Mouse (Mus musculus) midbrain, embryonic 12.5 days (tissue): Measurements from ENCODE around the gene Col8a2. TPM values are rescaled to one million over a fixed set of nuclear protein-coding genes. Genes with fewer than 3 reads are reported as not detected.

Experiments used
- ATAC-seq: fragments of 200-750 bp; cut with Nextera tagmentation; 2 replicates; pipeline ENCODE4 v1.8.0; 2017; ENCODE audit warnings: low read depth, moderate TSS enrichment, moderate library complexity; ENCODE audit not compliant: low FRiP score
- H3K27ac ChIP-seq: fragments of 300-500 bp; sonication (generic); replicated peaks from 2 replicates; pipeline ENCODE4 v1.5.1; 2016; ENCODE audit warnings: mild to moderate bottlenecking
- H3K27me3 ChIP-seq: fragments of 300-500 bp; sonication (generic); 2 replicates; pipeline ENCODE4 v1.6.1; 2016; ENCODE audit warnings: mild to moderate bottlenecking
- H3K36me3 ChIP-seq: fragments of 300-500 bp; sonication (generic); 2 replicates; pipeline ENCODE4 v1.6.1; 2016
- H3K4me1 ChIP-seq: fragments of 300-500 bp; sonication (generic); 2 replicates; pipeline ENCODE4 v1.6.1; 2016
- H3K4me2 ChIP-seq: fragments of 300-500 bp; sonication (generic); replicated peaks from 2 replicates; pipeline ENCODE4 v1.6.1; 2016; ENCODE audit warnings: mild to moderate bottlenecking, moderate library complexity
- H3K4me3 ChIP-seq: fragments of 300-500 bp; sonication (generic); 2 replicates; pipeline ENCODE4 v1.5.1; 2016; ENCODE audit warnings: mild to moderate bottlenecking
- H3K9ac ChIP-seq: fragments of 300-500 bp; sonication (generic); replicated peaks from 2 replicates; pipeline ENCODE4 v1.6.1; 2016; ENCODE audit warnings: mild to moderate bottlenecking, moderate library complexity
- H3K9me3 ChIP-seq: fragments of 300-500 bp; sonication (generic); 2 replicates; pipeline ENCODE4 v1.6.1; 2016; ENCODE audit warnings: mild to moderate bottlenecking
- WGBS: fragments of 180-500 bp; shearing (Covaris S2); methylation state at CpG from one replicate; pipeline ENCODE4 v1.1.7; 2016; 5-methylcytosine and 5-hydroxymethylcytosine counted together
- polyA plus RNA-seq: library from polyadenylated mRNA; unstranded; fragments of >200 nt; fragmentation: Nextera tagmentation; extraction: Ambion mirVana; gene quantifications from 2 replicates; pipeline ENCODE4 v1.2.1, GENCODE M21; 2016

Col8a2 gene
- polyA plus RNA-seq, 1 experiment from 2014 or later: 41.3 TPM

DNA sequence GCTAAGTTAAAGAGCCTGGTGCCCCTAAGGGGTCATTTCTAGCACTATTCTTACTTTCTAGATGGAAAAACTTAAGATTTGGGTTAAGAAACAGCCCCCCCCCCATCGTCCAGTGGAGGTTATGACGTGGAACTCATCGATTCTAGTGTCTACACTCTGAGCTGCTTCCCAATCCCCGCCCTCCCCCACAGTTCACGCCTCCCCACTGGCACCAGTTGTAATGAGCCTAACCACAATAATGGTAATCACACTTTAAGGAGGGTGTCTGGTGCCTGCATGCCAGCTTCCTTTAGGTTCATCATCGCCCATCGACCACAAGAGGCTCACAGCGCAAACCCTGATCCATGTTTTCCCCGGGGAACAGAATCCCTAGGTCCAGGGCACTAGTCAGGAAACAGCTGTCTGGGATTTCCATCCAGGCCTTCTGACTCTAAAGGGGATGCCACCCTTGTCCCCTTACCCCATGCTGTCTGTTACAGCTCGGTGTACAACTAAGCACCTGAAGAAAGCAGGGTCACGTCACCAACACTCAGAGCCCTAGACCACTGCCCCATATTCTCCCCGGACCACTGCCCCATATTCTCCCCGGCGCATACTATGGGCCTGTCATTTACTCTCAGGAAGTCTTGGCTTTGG lies 32.8 kb upstream of the Col8a2 start:
- H3K36me3 ChIP-seq: 0 out of 2 replicates have a peak, but pooled peaks cover 9% of the 10 kb centered on the region
- no peaks in the 10 kb centered on the region for H3K27me3 ChIP-seq
- H3K4me2 ChIP-seq: peak overlapping the region; percentile 99
- no peak overlapping the region for H3K27ac ChIP-seq
- H3K9me3 ChIP-seq: no peaks in the 10 kb centered on the region
- peak overlapping the region; percentile 100 for H3K9ac ChIP-seq
- 77% methylated on average over 14 of the region's 14 CpGs for WGBS
- peaks cover 73% of the 10 kb centered on the region for H3K4me1 ChIP-seq
- peak overlapping the region; percentile 98 for H3K4me3 ChIP-seq
- no peak for ATAC-seq

DNA sequence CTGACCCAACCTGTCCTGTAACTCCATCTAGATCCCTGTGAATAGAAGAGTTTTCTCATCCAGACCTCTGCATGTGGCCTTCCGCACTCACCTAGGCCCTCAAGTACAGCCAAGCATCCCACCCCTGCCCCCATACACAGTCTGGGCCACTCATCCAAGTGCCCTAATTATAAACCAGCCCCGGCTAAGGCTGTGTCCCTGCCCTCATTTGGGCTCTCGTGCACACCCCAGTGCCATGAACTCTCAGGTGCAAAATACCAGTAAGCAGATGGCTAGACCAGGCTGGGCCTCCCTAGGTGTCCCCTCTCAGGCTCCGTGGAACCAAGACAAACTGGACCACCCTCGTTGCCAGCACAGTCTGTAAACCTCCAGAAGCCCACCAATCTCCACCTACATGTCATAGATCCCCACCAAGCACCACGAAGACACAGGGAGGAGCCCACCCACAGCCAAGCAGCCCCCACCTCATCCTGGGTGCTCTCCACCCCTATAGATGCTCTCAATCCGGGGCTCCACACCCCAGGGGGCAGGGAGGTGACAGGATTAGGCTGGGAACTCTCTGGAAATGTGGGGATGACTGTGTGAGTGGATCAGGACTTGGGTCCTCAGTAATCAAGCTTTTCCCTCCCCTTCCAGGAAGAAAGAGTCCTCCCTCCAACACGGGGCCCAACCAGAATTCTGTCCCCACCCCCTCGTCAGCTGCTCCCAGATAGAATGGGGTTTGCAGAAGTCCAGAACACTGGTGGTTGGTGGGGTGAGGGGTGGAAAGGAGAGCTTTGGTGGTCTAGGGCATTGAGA lies 32.1 kb upstream of the Col8a2 start:
- no peak for ATAC-seq
- peak overlapping the region; percentile 98 for H3K4me3 ChIP-seq
- peak overlapping the region; percentile 99 for H3K4me2 ChIP-seq
- 20% methylated on average over 9 of the region's 9 CpGs for WGBS
- H3K36me3 ChIP-seq: 0 out of 2 replicates have a peak, but pooled peaks cover 9% of the 10 kb centered on the region
- peak overlapping the region; percentile 94 for H3K27ac ChIP-seq
- no peaks in the 10 kb centered on the region for H3K9me3 ChIP-seq
- peak overlapping the region; percentile 100 for H3K9ac ChIP-seq
- H3K27me3 ChIP-seq: no peaks in the 10 kb centered on the region
- peaks cover 74% of the 10 kb centered on the region for H3K4me1 ChIP-seq

DNA sequence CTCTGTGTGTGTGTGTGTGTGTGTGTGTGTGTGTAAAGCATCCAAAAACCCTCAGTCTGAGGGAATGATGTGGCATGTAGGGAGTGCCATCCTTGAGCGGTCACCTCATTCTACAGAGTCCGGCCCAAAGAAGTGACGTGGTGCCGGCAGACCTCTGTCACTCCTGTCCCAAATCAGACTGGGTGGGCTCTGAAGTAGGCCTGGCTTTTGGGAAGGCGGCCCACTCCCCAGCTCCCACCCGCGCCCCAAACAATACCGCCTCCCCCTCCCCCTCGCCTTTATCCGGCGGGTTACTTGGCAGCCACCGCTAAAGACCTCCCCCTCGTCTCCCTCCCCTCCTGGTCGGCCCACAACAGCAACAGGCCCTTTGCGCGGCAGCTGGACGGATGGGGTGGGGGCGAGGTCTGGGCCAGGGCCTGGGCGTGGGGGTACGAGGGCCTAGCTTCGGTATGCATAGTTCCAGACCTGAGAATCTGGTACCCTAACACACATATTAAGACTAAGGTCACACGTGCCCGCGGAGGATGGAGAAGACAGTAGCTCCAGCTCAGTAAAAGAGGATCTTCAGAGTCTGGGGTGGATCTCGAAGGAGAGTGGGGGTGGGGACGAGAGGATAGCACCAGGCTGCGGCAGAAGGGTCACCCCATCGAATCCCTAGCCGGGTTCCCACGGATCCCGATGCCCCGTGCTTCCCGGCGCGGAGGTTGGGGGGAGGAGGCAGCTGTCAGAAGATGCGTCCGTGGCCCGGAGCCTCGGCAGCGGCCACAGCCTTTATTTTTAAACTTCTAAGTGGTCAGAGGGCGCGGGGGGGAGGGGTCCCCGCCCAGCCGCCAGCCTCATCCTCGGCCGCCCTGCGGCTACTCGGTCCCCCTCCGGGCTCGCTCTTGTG lies 31.2 kb upstream of the Col8a2 start:
- Histone ChIP-seq H3K9ac (peak overlapping the region; percentile 100), H3K27me3 (no peaks in the 10 kb centered on the region), H3K4me2 (peak overlapping the region; percentile 99), H3K9me3 (no peaks in the 10 kb centered on the region), H3K27ac (peak overlapping the region; percentile 94), H3K36me3 (0 out of 2 replicates have a peak, but pooled peaks cover 9% of the 10 kb centered on the region), H3K4me3 (peak overlapping the region; percentile 98), H3K4me1 (peaks cover 76% of the 10 kb centered on the region)
- WGBS: under 1% methylated on average over 50 of the region's 50 CpGs
- peak; percentile 57 for ATAC-seq

DNA sequence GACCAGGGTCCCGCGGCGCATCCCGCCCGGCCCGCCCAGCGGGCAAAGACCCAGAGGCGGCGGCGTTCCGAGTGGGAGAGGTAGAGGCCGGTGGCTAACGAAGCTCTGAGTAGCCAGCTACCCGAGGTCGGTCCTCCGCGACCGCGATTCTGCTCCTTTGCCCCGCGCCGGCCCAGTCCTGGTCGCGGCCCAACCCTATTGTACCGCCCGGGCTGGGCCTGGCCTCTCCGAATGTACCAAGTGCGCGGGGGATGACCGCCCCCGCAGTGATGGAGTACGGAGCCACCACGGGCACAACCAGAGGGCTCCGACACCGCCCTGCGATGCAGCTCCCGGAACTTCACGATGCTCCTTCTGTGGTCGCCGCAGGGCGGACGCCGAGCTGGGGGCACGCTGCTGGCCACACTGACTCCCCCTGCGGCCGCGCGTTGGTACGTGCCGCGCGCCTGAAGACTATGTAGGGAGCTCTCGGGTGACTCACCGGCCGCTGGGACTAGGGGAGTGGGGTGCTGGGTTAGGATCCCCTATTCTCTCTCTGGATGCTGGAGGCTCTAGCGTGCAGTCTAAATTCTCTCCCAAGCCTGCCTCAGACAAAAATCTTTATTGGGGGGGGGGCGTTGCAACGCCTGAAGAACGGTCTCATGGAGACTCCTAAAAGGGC lies 30.3 kb upstream of the Col8a2 start, which contains the start of gene Map7d1:
Gene Map7d1, minus strand, starts transcription at position 213 of the 661 bp plus-strand sequence.
- H3K4me1 ChIP-seq: peaks cover 76% of the 10 kb centered on the region

DNA sequence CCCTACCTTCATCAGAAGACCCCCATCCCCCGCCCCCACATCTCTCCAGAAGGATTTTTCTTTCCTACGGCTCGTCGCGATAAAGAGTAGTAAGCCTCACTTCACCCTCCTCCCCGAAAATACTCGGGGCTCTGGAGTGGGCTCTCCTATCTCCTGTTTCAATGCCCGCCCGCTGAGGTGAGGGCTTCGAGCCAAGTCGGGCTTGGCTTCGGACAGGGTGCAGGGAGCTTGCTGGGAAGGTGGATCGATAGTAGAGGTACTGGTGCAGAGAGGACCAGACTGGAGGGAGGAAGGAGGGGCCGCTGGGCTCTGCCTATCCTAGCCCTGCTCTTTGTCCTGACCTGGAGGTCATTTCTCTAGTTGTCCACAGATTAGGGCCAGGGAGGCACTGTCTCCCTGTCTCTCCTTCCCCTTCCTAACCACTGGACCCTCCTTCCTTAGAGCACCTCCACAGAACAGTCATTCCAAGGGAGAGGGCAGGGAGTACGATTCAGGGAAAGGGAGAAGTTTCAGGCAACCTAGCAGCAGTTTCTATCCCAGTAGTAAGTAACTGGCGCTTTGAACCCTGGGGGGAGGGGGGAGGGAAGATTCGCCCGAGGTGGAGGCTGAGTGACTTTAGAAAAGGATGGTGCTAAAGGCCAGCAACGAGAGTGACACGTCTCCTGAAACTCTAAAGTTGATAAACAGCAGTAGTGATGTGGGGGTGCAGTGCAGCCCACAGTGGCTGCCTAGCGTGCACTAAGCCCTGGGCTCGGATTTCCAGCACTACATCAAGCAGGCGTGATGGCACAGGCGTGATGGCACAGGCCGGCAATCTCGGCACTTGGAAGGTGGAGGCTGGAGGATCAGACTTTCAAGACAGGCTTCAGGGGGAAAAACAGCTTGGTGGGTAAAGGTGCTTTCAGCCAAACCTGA lies 29.4 kb upstream of the Col8a2 start:
- H3K4me1 ChIP-seq: peaks cover 73% of the 10 kb centered on the region
- H3K4me2 ChIP-seq: peak overlapping the region; percentile 99
- ATAC-seq: no peak

More for the DNA sequence above, 30.3 kb upstream of the Col8a2 start, which contains the start of gene Map7d1:
- Histone ChIP-seq H3K9ac (peak within 1 kb of the TSS; percentile 100), H3K4me3 (peak within 1 kb of the TSS; percentile 98), H3K9me3 (no peaks in the 10 kb centered on the region), H3K27me3 (no peaks in the 10 kb centered on the region), H3K36me3 (0 out of 2 replicates have a peak, but pooled peaks cover 9% of the 10 kb centered on the region), H3K27ac (peak within 1 kb of the TSS; percentile 94), H3K4me2 (peak within 1 kb of the TSS; percentile 99)
- under 1% methylated on average over 58 of the region's 59 CpGs for WGBS
- peak; percentile 84 for ATAC-seq

DNA sequence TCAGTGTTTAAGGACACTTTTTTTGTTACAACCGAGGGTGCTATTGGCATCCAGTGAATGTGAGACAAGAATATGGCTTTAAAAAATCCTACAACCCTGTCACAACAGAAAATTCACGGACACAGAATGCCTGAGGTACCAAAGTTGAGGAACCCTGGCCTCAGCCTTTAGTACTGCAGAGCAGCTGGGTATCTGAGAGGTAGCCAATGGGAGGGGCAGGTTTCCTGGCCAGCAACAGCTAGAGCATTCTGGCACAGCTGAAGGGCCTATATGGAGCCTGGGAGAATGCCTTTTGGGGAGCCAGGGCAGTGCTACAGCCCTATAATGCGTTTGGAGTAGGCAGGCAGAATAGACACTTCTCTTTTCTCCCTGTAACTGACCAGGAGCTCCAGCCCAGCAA lies 27.5 kb upstream of the Col8a2 start:
- Histone ChIP-seq H3K4me1 (peaks cover 63% of the 10 kb centered on the region), H3K27ac (peak overlapping the region; percentile 63), H3K4me2 (no peak overlapping the region), H3K4me3 (no peak overlapping the region), H3K9me3 (no peaks in the 10 kb centered on the region), H3K9ac (no peak overlapping the region), H3K36me3 (no peaks in the 10 kb centered on the region), H3K27me3 (no peaks in the 10 kb centered on the region)
- no peak for ATAC-seq
- WGBS: 19% methylated on average over 3 of the region's 3 CpGs

More for the DNA sequence above, 29.4 kb upstream of the Col8a2 start:
- Histone ChIP-seq H3K27ac (peak overlapping the region; percentile 94), H3K9me3 (no peaks in the 10 kb centered on the region), H3K4me3 (peak overlapping the region; percentile 98), H3K9ac (peak overlapping the region; percentile 100), H3K36me3 (0 out of 2 replicates have a peak, but pooled peaks cover 5% of the 10 kb centered on the region), H3K27me3 (no peaks in the 10 kb centered on the region)
- WGBS: 2% methylated on average over 25 of the region's 26 CpGs

DNA sequence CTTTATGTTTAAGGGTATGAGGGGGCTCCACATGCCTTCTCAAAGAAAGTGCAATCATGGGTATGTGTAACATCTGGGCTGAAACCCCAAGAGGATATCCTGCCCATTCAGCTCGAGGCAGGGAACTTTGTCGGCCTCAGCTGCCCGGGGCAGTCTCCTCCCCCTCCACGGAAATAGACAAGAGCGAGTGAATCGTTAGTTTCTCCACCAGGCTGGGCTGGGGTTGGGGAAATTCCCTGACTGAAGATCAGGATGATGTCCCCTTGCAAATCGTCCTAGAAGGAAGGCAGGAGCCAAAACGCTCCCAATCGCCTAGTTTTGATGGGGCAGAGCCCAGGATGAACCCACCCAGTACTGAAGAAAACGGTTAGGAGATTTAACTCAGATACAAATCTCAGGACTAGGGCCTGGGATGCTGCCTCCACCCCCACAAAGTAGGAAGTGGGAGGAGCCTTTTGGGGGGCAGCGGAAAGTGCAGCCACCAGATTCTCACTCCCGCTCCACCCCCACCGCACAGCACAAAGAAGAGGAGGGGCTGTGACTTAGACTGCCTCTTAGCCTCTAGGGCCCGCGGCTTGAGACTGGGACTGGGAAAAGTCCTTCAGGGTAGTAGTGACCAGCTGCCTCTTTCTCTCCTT lies 27.0 kb upstream of the Col8a2 start:
- under 1% methylated on average over 15 of the region's 15 CpGs for whole genome bisulfite sequencing
- Histone ChIP-seq H3K4me3 (peak overlapping the region; percentile 6; the same call in 1 of the 2 replicates), H3K9ac (0 out of 2 replicates have a peak overlapping the region, but pooled peaks have one; percentile 4), H3K4me1 (peaks cover 57% of the 10 kb centered on the region), H3K36me3 (no peaks in the 10 kb centered on the region), H3K27me3 (no peaks in the 10 kb centered on the region), H3K9me3 (no peaks in the 10 kb centered on the region), H3K4me2 (peak overlapping the region; percentile 39), H3K27ac (peak overlapping the region; percentile 63)
- no peak for ATAC-seq

DNA sequence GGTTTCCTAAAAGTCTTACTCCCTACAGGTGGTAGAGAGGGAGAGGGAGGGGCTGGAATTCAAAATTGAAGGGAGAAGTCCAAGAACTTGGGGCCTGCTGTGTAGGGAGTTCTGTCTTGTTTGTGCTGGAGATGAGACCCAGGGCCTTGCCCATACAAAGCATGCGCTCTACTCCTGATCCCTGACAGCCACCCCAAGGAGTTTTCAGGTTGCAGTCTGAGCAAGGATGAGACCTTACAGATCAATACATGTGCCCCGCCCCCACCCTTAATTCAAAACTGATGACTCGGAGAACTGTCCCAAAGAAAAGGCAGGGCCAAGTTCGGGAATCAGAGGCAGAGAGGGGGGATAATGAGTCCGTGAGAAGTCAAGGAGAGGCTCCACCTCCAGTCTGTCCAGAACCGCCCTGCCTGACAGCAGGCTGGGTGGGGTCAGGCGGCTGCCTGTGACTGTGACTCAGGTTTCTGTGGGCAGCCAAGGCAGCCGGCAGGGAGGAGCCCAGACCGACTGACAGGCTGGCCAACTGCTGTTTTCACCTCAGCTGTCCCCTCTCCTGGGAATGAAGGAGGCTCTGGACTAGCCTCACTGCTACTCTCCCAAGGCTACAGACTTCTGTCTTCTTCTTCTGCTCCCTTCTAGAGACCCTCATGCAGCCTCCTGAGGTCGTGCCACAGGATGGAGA lies 25.9 kb upstream of the Col8a2 start:
- H3K4me3 ChIP-seq: no peak overlapping the region

DNA sequence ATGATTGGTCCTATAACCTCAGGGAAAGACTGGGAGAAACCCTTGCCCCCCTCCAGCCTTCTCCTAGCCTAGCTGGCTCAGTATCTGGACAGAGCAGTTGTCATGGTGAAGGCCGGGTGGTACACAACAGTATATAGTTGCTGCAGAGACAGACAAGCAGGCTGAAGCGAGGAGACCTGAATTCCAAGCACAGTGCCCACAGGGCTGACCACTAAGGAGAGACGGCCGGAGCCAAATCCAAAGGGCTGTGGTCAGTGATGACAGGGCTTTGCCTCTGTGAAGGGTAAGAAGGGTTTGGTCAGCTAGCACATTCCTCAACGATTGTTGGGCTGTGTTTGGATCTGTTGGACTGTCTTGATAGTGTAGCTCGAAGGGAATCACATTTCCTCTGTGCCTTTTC lies 25.3 kb upstream of the Col8a2 start:
- H3K27ac ChIP-seq: peak overlapping the region; percentile 31
- H3K9ac ChIP-seq: no peak overlapping the region
- H3K4me1 ChIP-seq: peaks cover 54% of the 10 kb centered on the region
- H3K4me3 ChIP-seq: no peak overlapping the region
- H3K9me3 ChIP-seq: no peaks in the 10 kb centered on the region
- H3K27me3 ChIP-seq: no peaks in the 10 kb centered on the region
- H3K36me3 ChIP-seq: no peaks in the 10 kb centered on the region
- 73% methylated on average over 6 of the region's 6 CpGs for WGBS
- no peak for ATAC-seq
- no peak overlapping the region for H3K4me2 ChIP-seq

More for the DNA sequence above, 25.9 kb upstream of the Col8a2 start:
- Histone ChIP-seq H3K9ac (peak overlapping the region; percentile 49; the same call in 1 of the 2 replicates), H3K27ac (peak overlapping the region; percentile 63), H3K4me2 (0 out of 2 replicates have a peak overlapping the region, but pooled peaks have one; percentile 9), H3K4me1 (peaks cover 54% of the 10 kb centered on the region), H3K9me3 (no peaks in the 10 kb centered on the region), H3K36me3 (no peaks in the 10 kb centered on the region), H3K27me3 (no peaks in the 10 kb centered on the region)
- ATAC-seq: no peak
- 5% methylated on average over 10 of the region's 10 CpGs for WGBS
